Mouse (Mus musculus): Measurements from ENCODE around the gene Tex264.

GRCm38 (mm10) chr9:106617496-106617895, 68.2 kb downstream of the Tex264 start:
- TF ChIP-seq GATA1 (IDR thresholded peaks at IDR 0.05; ENCODE audit: borderline replicate concordance, low read length): no peak
- TF ChIP-seq FLI1 (IDR thresholded peaks at IDR 0.05; ENCODE audit: low read length): no peak

Measured in megakaryocyte, embryonic 14.5 days (primary cell).